Mouse (Mus musculus) stomach, embryonic 14.5 days (tissue): ENCODE measurements at regions not wholly inside any gene's neighbourhood (a gene's known extent, or its start where the extent isn't known, plus 50 kb on each side); places are given as distances from the start of the nearest gene placed in this dataset.
"Not testable (repeated sequence)": the region's sequence is repeated elsewhere in the genome, so short reads cannot be mapped to it uniquely, and the experiment has no call there.

Source experiments
- ATAC-seq: fragments of 200-750 bp; cut with Nextera tagmentation; 2 replicates; pipeline ENCODE4 v1.8.0; 2017; ENCODE audit warnings: low read depth, moderate TSS enrichment; ENCODE audit not compliant: insufficient number of reproducible peaks, insufficient read depth, low FRiP score
- H3K27ac ChIP-seq: fragments of 300-500 bp; sonication (generic); 2 replicates; pipeline ENCODE4 v1.5.1; 2014; ENCODE audit warnings: mild to moderate bottlenecking, low read length, moderate library complexity, mixed read lengths
- H3K27me3 ChIP-seq: fragments of 300-500 bp; sonication (generic); 2 replicates; pipeline ENCODE4 v1.6.1; 2014; ENCODE audit warnings: low read length, control low read depth, mixed read lengths; ENCODE audit not compliant: control insufficient read depth, insufficient read depth
- H3K36me3 ChIP-seq: fragments of 300-500 bp; sonication (generic); 2 replicates; pipeline ENCODE4 v1.6.1; 2014; ENCODE audit warnings: mild to moderate bottlenecking, control low read depth, low read length, moderate library complexity, mixed read lengths; ENCODE audit not compliant: control insufficient read depth, insufficient read depth
- H3K4me1 ChIP-seq: fragments of 300-500 bp; sonication (generic); 2 replicates; pipeline ENCODE4 v1.6.1; 2014; ENCODE audit warnings: low read length, control low read depth, mixed read lengths; ENCODE audit not compliant: control insufficient read depth, insufficient read depth
- H3K4me2 ChIP-seq: fragments of 300-500 bp; sonication (generic); replicated peaks from 2 replicates; pipeline ENCODE4 v1.6.1; 2014; ENCODE audit warnings: low read depth, low read length, control low read depth
- H3K4me3 ChIP-seq: fragments of 300-500 bp; sonication (generic); 2 replicates; pipeline ENCODE4 v1.5.1; 2014; ENCODE audit warnings: low read depth, low read length, control low read depth
- H3K9ac ChIP-seq: fragments of 300-500 bp; sonication (generic); replicated peaks from 2 replicates; pipeline ENCODE4 v1.6.1; 2014; ENCODE audit warnings: low read depth, mild to moderate bottlenecking, control low read depth, low read length, moderate library complexity, mixed read lengths
- H3K9me3 ChIP-seq: fragments of 300-500 bp; sonication (generic); 2 replicates; pipeline ENCODE4 v1.6.1; 2016; ENCODE audit warnings: low read depth, low read length, control low read depth; ENCODE audit not compliant: control insufficient read depth
- WGBS: fragments of 180-500 bp; shearing (Covaris S2); extraction: QIAGEN DNeasy Blood & Tissue Kit; methylation state at CpG from one replicate; pipeline ENCODE4 v1.1.7; 2014; 5-methylcytosine and 5-hydroxymethylcytosine counted together

DNA sequence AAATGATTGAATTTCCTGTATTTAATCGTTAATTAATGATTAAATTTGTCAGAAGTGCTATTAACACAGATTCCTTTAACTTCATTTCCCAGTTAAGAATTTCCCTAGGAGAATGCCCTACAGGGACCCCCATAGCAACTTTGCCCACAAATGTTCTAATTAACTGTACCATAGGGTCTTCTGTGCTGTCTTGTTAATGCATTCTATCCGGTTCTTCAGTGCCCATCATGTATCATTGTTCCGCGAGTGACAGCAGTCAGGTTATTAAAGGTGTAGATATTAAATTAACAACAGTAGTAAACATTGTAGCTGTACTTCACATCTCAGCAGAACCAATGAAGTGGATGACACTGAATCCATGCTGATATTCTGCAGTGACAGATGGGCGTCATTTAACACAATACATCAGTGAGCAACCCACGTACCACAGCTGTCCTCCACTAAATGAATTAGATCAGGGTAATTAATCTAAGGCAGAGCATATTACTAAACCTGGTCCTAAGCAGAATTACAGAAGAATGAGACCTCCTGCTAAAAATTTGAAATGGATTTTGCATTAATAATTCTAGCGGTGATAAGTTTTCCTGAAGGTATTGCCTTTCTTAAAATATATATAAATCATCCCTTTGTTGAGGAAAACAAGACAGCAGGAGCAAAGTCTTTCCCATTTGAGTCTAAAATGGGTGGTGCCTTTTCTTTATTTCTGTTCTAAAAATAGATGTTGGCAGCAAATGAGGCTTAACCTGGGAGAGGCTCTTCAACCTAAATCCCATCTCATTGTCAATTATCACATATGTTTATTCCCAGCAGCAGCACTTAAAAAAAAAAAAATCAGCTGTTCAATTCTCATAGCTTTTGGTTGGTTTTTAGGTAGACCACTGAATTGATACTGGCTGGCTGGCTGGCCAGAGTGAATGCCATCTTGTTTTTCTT lies 872.3 kb downstream of the Nxph1 start:
- no peak for ATAC-seq
- Histone ChIP-seq H3K9me3 (no peaks in the 10 kb centered on the region), H3K27me3 (no peaks in the 10 kb centered on the region), H3K27ac (no peak overlapping the region), H3K4me2 (no peak overlapping the region), H3K36me3 (no peaks in the 10 kb centered on the region), H3K4me1 (no peaks in the 10 kb centered on the region), H3K4me3 (no peak overlapping the region), H3K9ac (no peak overlapping the region)
- 83% methylated on average over 7 of the region's 7 CpGs for WGBS

- H3K4me1 ChIP-seq: no peaks in the 10 kb centered on the region
- 37% methylated on average over 5 of the region's 5 CpGs for WGBS
- H3K4me2 ChIP-seq: no peak overlapping the region
- H3K4me3 ChIP-seq: no peak overlapping the region
- no peak overlapping the region for H3K9ac ChIP-seq
- H3K9me3 ChIP-seq: no peaks in the 10 kb centered on the region
- no peak overlapping the region for H3K27ac ChIP-seq
- ATAC-seq: no peak
- H3K27me3 ChIP-seq: no peaks in the 10 kb centered on the region
- H3K36me3 ChIP-seq: no peaks in the 10 kb centered on the region
These were observed 886.7 kb downstream of the Nxph1 start for GRCm38 (mm10) chr6:9834884-9835476.

DNA sequence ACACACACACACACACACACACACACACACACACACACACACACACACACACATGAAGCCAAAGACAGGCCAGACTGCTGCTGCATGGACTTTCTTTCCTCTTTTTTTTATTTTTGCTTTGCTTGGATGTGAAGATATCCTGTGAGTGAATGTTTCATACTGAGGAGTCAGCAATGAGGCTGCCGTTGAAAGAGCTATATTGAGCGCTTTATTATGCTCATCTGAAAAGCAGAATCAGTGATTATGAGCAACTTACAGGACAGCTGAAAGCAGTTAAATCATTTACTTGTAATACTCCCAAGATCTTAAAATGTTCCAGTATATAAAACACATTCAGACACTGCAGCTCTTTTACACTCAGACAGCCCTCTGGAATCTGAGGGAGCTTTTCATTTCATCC lies 894.2 kb downstream of the Nxph1 start:
- ATAC-seq: no peak
- no peak overlapping the region for H3K4me3 ChIP-seq
- H3K27me3 ChIP-seq: no peaks in the 10 kb centered on the region
- no peak overlapping the region for H3K9ac ChIP-seq
- WGBS: 89% methylated on average over 2 of the region's 2 CpGs
- H3K4me1 ChIP-seq: no peaks in the 10 kb centered on the region
- H3K36me3 ChIP-seq: no peaks in the 10 kb centered on the region
- no peaks in the 10 kb centered on the region for H3K9me3 ChIP-seq
- H3K4me2 ChIP-seq: no peak overlapping the region
- no peak overlapping the region for H3K27ac ChIP-seq

DNA sequence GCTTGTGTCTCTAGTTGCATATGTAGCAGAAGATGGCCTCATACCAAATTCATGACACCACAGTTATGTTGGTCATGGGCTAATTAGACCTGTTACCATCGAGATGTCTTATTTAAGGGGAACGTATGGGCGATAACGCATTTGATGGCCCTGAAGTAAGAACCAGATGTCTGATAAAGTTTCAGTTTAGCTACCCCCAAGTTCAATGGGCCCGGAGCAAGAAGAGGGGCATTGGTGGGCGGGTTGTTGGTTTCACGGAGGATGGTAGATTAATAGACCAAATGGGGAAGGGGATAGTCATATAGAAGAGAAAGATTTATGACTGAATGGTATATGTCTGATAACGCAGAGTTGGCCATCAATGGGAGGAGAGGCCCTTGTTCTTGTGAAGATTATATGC lies 941.6 kb downstream of the Nxph1 start:
- H3K9ac ChIP-seq, H3K4me3 ChIP-seq, H3K27ac ChIP-seq, H3K27me3 ChIP-seq, H3K4me1 ChIP-seq, H3K36me3 ChIP-seq, H3K9me3 ChIP-seq, H3K4me2 ChIP-seq: not testable (repeated sequence)
- peak; percentile 100 for ATAC-seq
- 81% methylated on average over 8 of the region's 8 CpGs for WGBS
